Mouse (Mus musculus): ENCODE results near the gene Wap. TPM values are rescaled to one million over a fixed set of nuclear protein-coding genes. Genes with fewer than 3 reads are reported as not detected.
A peak's percentile ranks its signal among the peaks of the same experiment; 100 is the strongest.

Wap gene
- polyA plus RNA-seq, 1 experiment, result not detected

GRCm38 (mm10) chr11:6626388-6626772 is 12.1 kb downstream of the Wap start:
- WGBS, result 14% methylated on average over 16 of the region's 16 CpGs
- peak overlapping the region; percentile 79 for H3K4me3 ChIP-seq (replicated peaks; ENCODE audit: insufficient read depth, low read depth, low read length)
- no peak for DNase-seq
- peak overlapping the region; percentile 76; the same call in 1 of the 2 replicates for H3K27ac ChIP-seq (ENCODE audit: insufficient read depth, low read length)
- TF ChIP-seq POLR2A (IDR thresholded peaks at IDR 0.05; ENCODE audit: borderline replicate concordance, insufficient read depth, low read length) (no peak), CTCF (IDR thresholded peaks at IDR 0.05; ENCODE audit: borderline replicate concordance, insufficient read depth, low read depth, low read length) (no peak)
- H3K4me1 ChIP-seq (ENCODE audit: control insufficient read depth, insufficient read depth, low read length), result peaks cover 13% of the 10 kb centered on the region
- H3K27me3 ChIP-seq (ENCODE audit: control insufficient read depth, insufficient read depth, low read length), result no peaks in the 10 kb centered on the region

GRCm38 (mm10) chr11:6625478-6626387 is 12.7 kb downstream of the Wap start, which contains the start of gene Tbrg4:
Gene Tbrg4, minus strand, starts transcription at chr11:6626067.
- Histone ChIP-seq H3K4me3 (replicated peaks; ENCODE audit: insufficient read depth, low read depth, low read length) (peak within 1 kb of the TSS; percentile 79), H3K4me1 (ENCODE audit: control insufficient read depth, insufficient read depth, low read length) (peaks cover 13% of the 10 kb centered on the region), H3K27ac (ENCODE audit: insufficient read depth, low read length) (peak within 1 kb of the TSS; percentile 78), H3K27me3 (ENCODE audit: control insufficient read depth, insufficient read depth, low read length) (no peaks in the 10 kb centered on the region)
- peak; percentile 98 for TF ChIP-seq POLR2A (IDR thresholded peaks at IDR 0.05; ENCODE audit: borderline replicate concordance, insufficient read depth, low read length)
- TF ChIP-seq CTCF (IDR thresholded peaks at IDR 0.05; ENCODE audit: borderline replicate concordance, insufficient read depth, low read depth, low read length), result no peak
- under 1% methylated on average over 66 of the region's 66 CpGs for whole genome bisulfite sequencing
- DNase-seq, result peak; percentile 94 to 95

- no peak for DNase-seq
- WGBS, result 66% methylated on average over 14 of the region's 14 CpGs
Measured at GRCm38 (mm10) chr11:6624619-6625382, 13.6 kb downstream of the Wap start.

GRCm38 (mm10) chr11:6623704-6624103 is 14.7 kb downstream of the Wap start:
- 82% methylated on average over 10 of the region's 10 CpGs for WGBS
- no peak for TF ChIP-seq POLR2A (IDR thresholded peaks at IDR 0.05; ENCODE audit: borderline replicate concordance, insufficient read depth, low read length)
- no peak for TF ChIP-seq CTCF (IDR thresholded peaks at IDR 0.05; ENCODE audit: borderline replicate concordance, insufficient read depth, low read depth, low read length)
- DNase-seq, result peak in 1 of 2 experiments; percentile 21
- Histone ChIP-seq H3K4me3 (replicated peaks; ENCODE audit: insufficient read depth, low read depth, low read length) (no peak overlapping the region), H3K27me3 (ENCODE audit: control insufficient read depth, insufficient read depth, low read length) (no peaks in the 10 kb centered on the region), H3K27ac (ENCODE audit: insufficient read depth, low read length) (no peak overlapping the region), H3K4me1 (ENCODE audit: control insufficient read depth, insufficient read depth, low read length) (peaks cover 13% of the 10 kb centered on the region)

More at GRCm38 (mm10) chr11:6624619-6625382, 13.6 kb downstream of the Wap start:
- H3K27me3 ChIP-seq (ENCODE audit: control insufficient read depth, insufficient read depth, low read length), result no peaks in the 10 kb centered on the region
- no peak overlapping the region for H3K27ac ChIP-seq (ENCODE audit: insufficient read depth, low read length)
- H3K4me3 ChIP-seq (replicated peaks; ENCODE audit: insufficient read depth, low read depth, low read length), result peak overlapping the region; percentile 45
- TF ChIP-seq POLR2A (IDR thresholded peaks at IDR 0.05; ENCODE audit: borderline replicate concordance, insufficient read depth, low read length), result no peak
- TF ChIP-seq CTCF (IDR thresholded peaks at IDR 0.05; ENCODE audit: borderline replicate concordance, insufficient read depth, low read depth, low read length), result no peak
- H3K4me1 ChIP-seq (ENCODE audit: control insufficient read depth, insufficient read depth, low read length), result peaks cover 13% of the 10 kb centered on the region

- 83% methylated on average over 12 of the region's 12 CpGs for WGBS
- no peaks in the 10 kb centered on the region for H3K4me1 ChIP-seq (ENCODE audit: control insufficient read depth, insufficient read depth, low read length)
- H3K27me3 ChIP-seq (ENCODE audit: control insufficient read depth, insufficient read depth, low read length), result no peaks in the 10 kb centered on the region
- no peak overlapping the region for H3K4me3 ChIP-seq (replicated peaks; ENCODE audit: insufficient read depth, low read depth, low read length)
- no peak overlapping the region for H3K27ac ChIP-seq (ENCODE audit: insufficient read depth, low read length)
- TF ChIP-seq CTCF (IDR thresholded peaks at IDR 0.05; ENCODE audit: borderline replicate concordance, insufficient read depth, low read depth, low read length) (no peak), POLR2A (IDR thresholded peaks at IDR 0.05; ENCODE audit: borderline replicate concordance, insufficient read depth, low read length) (no peak)
- no peak for DNase-seq
Measured at GRCm38 (mm10) chr11:6615250-6616205, 22.9 kb downstream of the Wap start.

GRCm38 (mm10) chr11:6605491-6606399 is 32.7 kb downstream of the Wap start, which contains the start of gene Nacad:
Gene Nacad, minus strand, starts transcription at chr11:6606053.
- TF ChIP-seq CTCF (IDR thresholded peaks at IDR 0.05; ENCODE audit: borderline replicate concordance, insufficient read depth, low read depth, low read length), result no peak
- peak; percentile 79; the same call in 1 of the 2 replicates for TF ChIP-seq POLR2A (IDR thresholded peaks at IDR 0.05; ENCODE audit: borderline replicate concordance, insufficient read depth, low read length)
- under 1% methylated on average over 38 of the region's 41 CpGs for WGBS
- Histone ChIP-seq H3K4me3 (replicated peaks; ENCODE audit: insufficient read depth, low read depth, low read length) (peak within 1 kb of the TSS; percentile 63), H3K27me3 (ENCODE audit: control insufficient read depth, insufficient read depth, low read length) (no peaks in the 10 kb centered on the region), H3K27ac (ENCODE audit: insufficient read depth, low read length) (peak within 1 kb of the TSS; percentile 88), H3K4me1 (ENCODE audit: control insufficient read depth, insufficient read depth, low read length) (peaks cover 9% of the 10 kb centered on the region)
- DNase-seq, result peak; percentile 87 to 90
